Mouse (Mus musculus) bone marrow, adult 2 months (tissue): ENCODE data around the gene Rfc4.

ENCODE experiments used
- CTCF ChIP-seq: fragments of 200-500 bp; IDR thresholded peaks from 2 replicates; pipeline ENCODE4 v1.5.1; 2011; ENCODE audit warnings: low read length, control low read depth; ENCODE audit not compliant: control insufficient read depth, insufficient read depth
- POLR2A ChIP-seq: fragments of 200-500 bp; IDR thresholded peaks from 2 replicates; pipeline ENCODE4 v1.6.1; 2011; ENCODE audit warnings: low read depth, mild to moderate bottlenecking, control low read depth, low read length, borderline replicate concordance; ENCODE audit not compliant: control insufficient read depth

- no peak for TF ChIP-seq CTCF
- no peak for TF ChIP-seq POLR2A
Observed at GRCm38 (mm10) chr16:23114339-23115171, 13.0 kb downstream of the Rfc4 start.
